Mouse (Mus musculus) spleen, adult 2 months (tissue): ENCODE measurements around the gene Setd1b.
A peak's percentile ranks its signal among the peaks of the same experiment; 100 is the strongest.

Experiments used
- CTCF ChIP-seq: fragments of 200-500 bp; IDR thresholded peaks from 2 replicates; pipeline ENCODE4 v1.5.1; 2011; ENCODE audit warnings: mild to moderate bottlenecking, inconsistent platforms; ENCODE audit not compliant: insufficient read depth, insufficient read length, insufficient replicate concordance; ENCODE audit errors: extremely low read depth
- POLR2A ChIP-seq: fragments of 200-500 bp; IDR thresholded peaks from 2 replicates; pipeline ENCODE4 v1.6.1; 2011; ENCODE audit warnings: low read depth, low read length, inconsistent platforms

DNA sequence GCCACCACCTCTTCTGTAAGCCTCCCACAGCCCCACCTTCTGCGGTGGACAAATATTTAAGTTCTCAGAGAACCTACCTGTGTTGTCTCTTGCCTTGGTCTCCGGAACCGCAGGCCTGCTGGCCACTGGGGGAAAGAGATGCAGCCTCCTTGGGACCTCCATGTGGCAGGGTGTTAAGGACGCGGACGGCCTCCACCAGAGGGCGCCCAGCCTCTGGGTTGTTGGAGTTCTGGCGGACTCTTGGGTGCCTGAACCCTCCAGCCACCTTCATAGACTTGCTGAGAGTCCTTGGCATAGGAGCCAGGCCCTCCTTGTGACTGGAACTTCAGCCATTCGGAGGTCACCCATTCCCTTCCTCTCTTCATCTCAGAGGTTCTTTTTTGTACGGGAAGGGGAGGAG lies 24.7 kb upstream of the Setd1b start:
- TF ChIP-seq CTCF (peak; percentile 96), POLR2A (no peak)
